Mouse (Mus musculus) E14TG2a.4 (cell line): ENCODE measurements around the gene Akt2.

Experiments used
- CTCF ChIP-seq: conservative IDR thresholded peaks from 2 replicates; pipeline ENCODE4 v1.5.1; 2014; ENCODE audit warnings: low read length
- NANOG ChIP-seq: IDR thresholded peaks from 2 replicates; pipeline ENCODE4 v1.6.1; 2014; ENCODE audit warnings: borderline replicate concordance, low read length, mixed read lengths
- POU5F1 ChIP-seq: IDR thresholded peaks from 2 replicates; pipeline ENCODE4 v1.6.1; 2014; ENCODE audit warnings: low read length, borderline replicate concordance

GRCm38 (mm10) chr7:27560291-27560887 lies 31.0 kb upstream of the Akt2 start:
- TF ChIP-seq CTCF (no peak), POU5F1 (no peak), NANOG (no peak)
